Mouse (Mus musculus) megakaryocyte, embryonic 14.5 days (primary cell): Measurements from ENCODE around the gene Crocc. TPM values are rescaled to one million over a fixed set of nuclear protein-coding genes. Genes with fewer than 3 reads are reported as not detected.
A peak's percentile ranks its signal among the peaks of the same experiment; 100 is the strongest.

ENCODE experiments used
- H3K27me3 ChIP-seq: replicated peaks from 2 replicates; pipeline ENCODE3; 2012; ENCODE audit warnings: inconsistent platforms
- H3K36me3 ChIP-seq: replicated peaks from 2 replicates; pipeline ENCODE3; 2012; ENCODE audit warnings: low read length, inconsistent platforms, mixed read lengths
- H3K4me1 ChIP-seq: 2 replicates; pipeline ENCODE4 v1.6.1; 2012; ENCODE audit warnings: inconsistent platforms
- H3K4me3 ChIP-seq: replicated peaks from 2 replicates; pipeline ENCODE3; 2012; ENCODE audit warnings: moderate library complexity, mild to moderate bottlenecking, inconsistent platforms
- H3K9me3 ChIP-seq: 2 replicates; pipeline ENCODE4 v1.6.1; 2012; ENCODE audit warnings: inconsistent platforms
- FLI1 ChIP-seq: IDR thresholded peaks from 2 replicates; pipeline ENCODE4 v1.6.1; 2012; ENCODE audit warnings: low read length, inconsistent platforms, mixed read lengths
- GATA1 ChIP-seq: IDR thresholded peaks from 3 replicates; pipeline ENCODE4 v1.6.1; 2012; ENCODE audit warnings: mixed read lengths, low read length, inconsistent platforms, borderline replicate concordance
- polyA plus RNA-seq: library from polyadenylated mRNA; stranded (reverse); fragments of >175 nt; gene quantifications from 2 replicates; pipeline ENCODE4 v1.2.3, GENCODE M21; 2012; ENCODE audit warnings: low replicate concordance; ENCODE audit not compliant: insufficient read depth

The Crocc gene
- polyA plus RNA-seq, 1 experiment = 4.2 TPM

GRCm38 (mm10) chr4:141088714-141089113, 28.4 kb upstream of the Crocc start:
- no peak for TF ChIP-seq FLI1
- TF ChIP-seq GATA1 = no peak
- H3K4me1 ChIP-seq = peaks cover 4% of the 10 kb centered on the region; the same call in 1 of the 2 replicates
- no peak overlapping the region for H3K4me3 ChIP-seq
- no peaks in the 10 kb centered on the region for H3K36me3 ChIP-seq
- H3K9me3 ChIP-seq = peaks cover 3% of the 10 kb centered on the region; the same call in 1 of the 2 replicates
- H3K27me3 ChIP-seq = peaks cover 45% of the 10 kb centered on the region

DNA sequence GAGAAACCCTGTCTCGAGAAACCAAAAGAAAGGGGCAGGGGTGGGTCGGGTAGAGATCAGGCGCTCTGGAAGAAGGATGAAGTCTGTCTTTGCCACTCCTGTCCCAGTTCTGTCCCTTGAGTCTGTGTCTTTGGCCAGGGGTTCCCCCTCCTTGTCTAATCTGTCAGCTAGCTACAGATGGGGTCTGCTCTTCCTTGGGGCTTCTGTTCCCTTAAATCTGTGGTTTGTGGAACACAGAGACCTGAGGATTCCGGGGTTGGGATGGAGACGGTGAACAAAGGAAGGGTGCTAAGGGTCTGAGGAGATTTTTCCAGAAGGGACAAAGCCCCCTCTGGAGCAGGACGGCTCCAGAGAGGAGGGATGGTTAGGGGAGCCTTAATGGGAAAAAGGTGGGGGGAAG, 27.7 kb upstream of the Crocc start, which contains the start of gene Spata21:
TSS of gene Spata21 (plus strand) at position 301 of the 400 bp plus-strand sequence.
- Histone ChIP-seq H3K27me3 (peaks cover 45% of the 10 kb centered on the region), H3K4me1 (peaks cover 4% of the 10 kb centered on the region; the same call in 1 of the 2 replicates), H3K9me3 (peaks cover 3% of the 10 kb centered on the region; the same call in 1 of the 2 replicates), H3K4me3 (no peak within 1 kb of the TSS), H3K36me3 (no peaks in the 10 kb centered on the region)
- no peak for TF ChIP-seq FLI1
- no peak for TF ChIP-seq GATA1

DNA sequence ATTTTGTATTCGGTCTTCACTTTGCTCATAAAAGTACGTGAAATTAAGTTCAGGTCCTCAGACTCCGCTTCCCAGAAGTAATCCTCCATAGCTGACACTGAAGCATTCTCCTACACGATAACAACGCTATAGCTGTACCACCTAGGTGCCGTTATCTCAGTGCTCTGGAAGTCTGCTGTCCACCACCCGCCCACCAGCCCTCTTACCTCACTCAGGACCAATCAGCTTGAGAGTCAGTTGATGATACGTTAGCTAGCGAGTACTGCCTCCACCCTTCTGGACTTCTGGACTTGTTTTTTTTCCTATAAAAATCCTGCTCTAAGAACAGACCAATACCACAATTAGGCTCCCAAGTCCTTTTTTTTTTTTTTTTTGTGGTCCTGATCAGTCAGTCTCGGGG, 26.5 kb upstream of the Crocc start:
- TF ChIP-seq FLI1 (no peak), GATA1 (no peak)
- H3K4me1 ChIP-seq = peaks cover 4% of the 10 kb centered on the region; the same call in 1 of the 2 replicates
- H3K4me3 ChIP-seq = no peak overlapping the region
- peaks cover 3% of the 10 kb centered on the region; the same call in 1 of the 2 replicates for H3K9me3 ChIP-seq
- no peaks in the 10 kb centered on the region for H3K36me3 ChIP-seq
- H3K27me3 ChIP-seq = peaks cover 42% of the 10 kb centered on the region

DNA sequence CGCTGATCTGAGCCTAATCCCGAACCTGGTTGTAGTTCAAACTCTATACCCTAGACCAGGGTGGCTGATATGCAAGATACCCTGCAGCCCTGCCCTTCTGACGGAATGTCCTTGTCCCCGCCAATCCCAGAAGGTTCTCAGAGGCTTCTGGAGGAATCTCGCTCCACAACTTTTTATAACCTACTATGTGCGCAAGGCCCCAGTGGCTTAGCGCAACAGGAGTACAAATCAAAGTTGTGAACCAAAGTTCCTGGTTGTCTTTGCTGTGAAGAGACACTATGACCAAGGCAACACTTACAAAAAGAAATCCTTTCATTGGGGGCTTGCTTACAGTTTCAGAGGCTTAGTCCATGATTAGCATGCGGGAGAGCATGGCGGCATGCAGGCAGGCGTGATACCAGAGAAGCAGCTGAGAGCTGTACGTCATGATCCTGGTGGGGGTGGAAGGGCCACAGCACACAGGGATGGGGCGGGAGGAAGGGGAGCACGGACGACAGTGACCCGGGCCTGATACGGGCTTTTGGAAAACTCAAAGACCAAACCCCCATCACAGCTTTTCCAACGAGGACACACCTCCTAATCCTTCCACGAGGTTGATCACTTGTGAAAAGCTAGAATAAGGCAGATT, 18.3 kb upstream of the Crocc start:
- H3K36me3 ChIP-seq = peaks cover 18% of the 10 kb centered on the region
- H3K9me3 ChIP-seq = peaks cover 7% of the 10 kb centered on the region; the same call in 1 of the 2 replicates
- H3K4me1 ChIP-seq = peaks cover 42% of the 10 kb centered on the region
- peak overlapping the region; percentile 98 for H3K4me3 ChIP-seq
- peaks cover 2% of the 10 kb centered on the region for H3K27me3 ChIP-seq
- no peak for TF ChIP-seq FLI1
- no peak for TF ChIP-seq GATA1

GRCm38 (mm10) chr4:141077681-141078509, 17.5 kb upstream of the Crocc start, which contains the start of gene Necap2:
Gene Necap2, minus strand, starts transcription at chr4:141078357.
- peaks cover 49% of the 10 kb centered on the region for H3K4me1 ChIP-seq
- peaks cover 26% of the 10 kb centered on the region for H3K36me3 ChIP-seq
- TF ChIP-seq FLI1 (peak; percentile 99), GATA1 (no peak)
- peak within 1 kb of the TSS; percentile 98 for H3K4me3 ChIP-seq
- peaks cover 2% of the 10 kb centered on the region for H3K27me3 ChIP-seq
- H3K9me3 ChIP-seq = peaks cover 7% of the 10 kb centered on the region; the same call in 1 of the 2 replicates

DNA sequence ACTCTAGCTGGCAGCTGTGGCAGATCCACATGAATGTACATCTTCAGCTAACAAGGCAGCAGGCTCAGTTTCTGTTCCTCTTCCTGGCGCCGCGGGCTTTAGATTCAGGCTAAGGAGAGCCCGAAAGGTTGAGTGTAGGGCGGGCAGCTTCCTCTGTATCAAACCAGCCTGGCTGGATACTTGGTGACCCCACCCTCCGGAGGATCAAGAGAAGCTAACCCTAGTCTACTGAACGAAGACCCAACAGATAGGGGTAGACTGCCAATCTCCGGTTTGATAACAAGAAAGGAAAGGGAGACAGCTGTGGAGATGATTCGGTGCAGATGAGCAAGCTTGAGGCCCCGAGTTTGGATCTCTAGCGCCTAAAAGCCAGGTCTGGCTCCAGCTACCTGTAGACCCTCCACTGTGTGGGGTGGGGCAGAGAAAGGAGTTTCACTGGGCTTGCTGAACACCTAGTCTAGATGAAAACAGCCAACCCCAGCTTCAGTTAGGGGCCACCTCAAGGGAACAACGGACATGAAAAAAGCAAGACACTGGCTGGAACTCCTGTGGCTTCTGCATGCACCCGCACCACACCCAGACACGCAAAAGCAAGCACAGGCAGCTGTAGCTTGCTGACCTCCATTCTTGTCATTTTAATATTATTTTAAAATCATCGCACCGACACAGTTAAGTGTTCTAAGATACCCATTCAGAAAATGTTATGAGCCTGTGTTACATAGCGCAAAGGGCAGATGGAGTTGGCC, 16.6 kb upstream of the Crocc start:
- H3K4me1 ChIP-seq = peaks cover 58% of the 10 kb centered on the region
- H3K4me3 ChIP-seq = peak overlapping the region; percentile 98

GRCm38 (mm10) chr4:141074109-141074508, 13.8 kb upstream of the Crocc start:
- no peaks in the 10 kb centered on the region for H3K9me3 ChIP-seq
- peaks cover 63% of the 10 kb centered on the region for H3K36me3 ChIP-seq
- H3K4me3 ChIP-seq = no peak overlapping the region
- TF ChIP-seq GATA1 (no peak), FLI1 (no peak)
- H3K4me1 ChIP-seq = peaks cover 83% of the 10 kb centered on the region
- H3K27me3 ChIP-seq = no peaks in the 10 kb centered on the region

More for the DNA sequence above, 16.6 kb upstream of the Crocc start:
- Histone ChIP-seq H3K36me3 (peaks cover 35% of the 10 kb centered on the region), H3K27me3 (no peaks in the 10 kb centered on the region), H3K9me3 (peaks cover 7% of the 10 kb centered on the region; the same call in 1 of the 2 replicates)
- TF ChIP-seq GATA1 (no peak), FLI1 (no peak)

DNA sequence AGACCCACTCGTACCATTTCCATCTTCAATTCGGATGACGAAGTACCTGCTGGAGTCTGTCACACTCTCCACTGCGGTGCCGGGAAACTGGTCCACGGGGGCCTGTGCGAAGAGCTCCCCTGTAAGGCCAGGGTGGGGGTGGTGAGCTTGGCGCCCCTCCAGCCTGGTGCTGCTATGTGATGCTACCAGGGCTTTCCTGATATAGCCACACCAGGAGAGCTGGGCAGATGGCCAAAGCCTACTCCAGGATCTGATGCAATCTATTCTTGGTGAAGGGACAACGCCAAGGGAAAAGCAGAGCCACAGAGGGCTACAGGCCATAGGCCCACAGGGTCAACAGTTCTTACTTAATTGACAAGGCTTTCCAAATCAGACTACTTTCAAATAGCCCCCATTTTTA, 13.3 kb upstream of the Crocc start:
- Histone ChIP-seq H3K36me3 (peaks cover 68% of the 10 kb centered on the region), H3K4me3 (no peak overlapping the region), H3K27me3 (no peaks in the 10 kb centered on the region), H3K9me3 (no peaks in the 10 kb centered on the region), H3K4me1 (peaks cover 87% of the 10 kb centered on the region)
- no peak for TF ChIP-seq FLI1
- no peak for TF ChIP-seq GATA1

GRCm38 (mm10) chr4:141072502-141072901, 12.2 kb upstream of the Crocc start:
- H3K4me3 ChIP-seq = no peak overlapping the region
- peaks cover 79% of the 10 kb centered on the region for H3K36me3 ChIP-seq
- no peaks in the 10 kb centered on the region for H3K9me3 ChIP-seq
- H3K27me3 ChIP-seq = no peaks in the 10 kb centered on the region
- H3K4me1 ChIP-seq = peaks cover 86% of the 10 kb centered on the region
- TF ChIP-seq GATA1 = no peak
- TF ChIP-seq FLI1 = no peak

DNA sequence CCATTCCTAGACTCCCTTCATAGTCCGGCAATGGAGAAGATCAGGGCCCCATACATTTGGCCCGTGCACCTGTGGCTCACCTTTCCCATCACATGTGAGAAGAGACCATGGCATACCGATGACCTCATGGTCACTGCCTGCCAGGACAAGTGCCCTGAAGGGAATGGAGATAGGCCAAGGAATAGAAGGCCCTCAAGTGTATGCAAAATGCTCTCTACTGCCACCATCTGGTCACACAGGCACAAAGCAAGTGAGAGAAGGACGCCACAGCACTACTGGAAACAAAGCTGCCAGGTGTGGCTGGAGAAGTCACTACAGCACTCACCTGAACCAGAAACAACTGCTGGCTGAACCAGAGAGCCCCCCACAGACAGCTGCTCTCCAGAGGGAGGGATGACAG, 9.4 kb upstream of the Crocc start:
- no peaks in the 10 kb centered on the region for H3K27me3 ChIP-seq
- TF ChIP-seq FLI1 = no peak
- no peak for TF ChIP-seq GATA1
- H3K36me3 ChIP-seq = peaks cover 99% of the 10 kb centered on the region
- no peaks in the 10 kb centered on the region for H3K9me3 ChIP-seq
- H3K4me3 ChIP-seq = no peak overlapping the region
- H3K4me1 ChIP-seq = peaks cover 65% of the 10 kb centered on the region
